Mouse (Mus musculus): ENCODE results near the gene Rnaset2a. TPM values are rescaled to one million over a fixed set of nuclear protein-coding genes. Genes with fewer than 3 reads are reported as not detected.
"Not testable (repeated sequence)": the region's sequence is repeated elsewhere in the genome, so short reads cannot be mapped to it uniquely, and the experiment has no call there.

Rnaset2a gene
- polyA plus RNA-seq, 1 experiment from 2014 or later, result 33.3 TPM

- H3K36me3 ChIP-seq (ENCODE audit: control insufficient read depth, insufficient read depth, low read length); H3K4me1 ChIP-seq (ENCODE audit: control insufficient read depth, insufficient read depth, low read length); H3K9ac ChIP-seq (ENCODE audit: low read length); H3K27ac ChIP-seq (ENCODE audit: low read length); H3K27me3 ChIP-seq (ENCODE audit: control insufficient read depth, insufficient read depth, low read length); ATAC-seq (ENCODE audit: insufficient read depth, low FRiP score); H3K9me3 ChIP-seq (replicated peaks; ENCODE audit: control insufficient read depth, low read length); H3K4me3 ChIP-seq (replicated peaks; ENCODE audit: low read length); H3K4me2 ChIP-seq (ENCODE audit: low read depth, low read length): not testable (repeated sequence)
- WGBS, result no CpG with 5 or more reads among the region's 6 CpGs
These were observed 31.0 kb downstream of the Rnaset2a start for GRCm38 (mm10) chr17:8116928-8117327.

GRCm38 (mm10) chr17:8116378-8116777 is 31.5 kb downstream of the Rnaset2a start:
- WGBS, result 58% methylated on average over 5 of the region's 11 CpGs
- H3K27me3 ChIP-seq (ENCODE audit: control insufficient read depth, insufficient read depth, low read length); H3K4me1 ChIP-seq (ENCODE audit: control insufficient read depth, insufficient read depth, low read length); H3K27ac ChIP-seq (ENCODE audit: low read length); H3K36me3 ChIP-seq (ENCODE audit: control insufficient read depth, insufficient read depth, low read length); H3K4me3 ChIP-seq (replicated peaks; ENCODE audit: low read length); H3K4me2 ChIP-seq (ENCODE audit: low read depth, low read length); ATAC-seq (ENCODE audit: insufficient read depth, low FRiP score); H3K9ac ChIP-seq (ENCODE audit: low read length); H3K9me3 ChIP-seq (replicated peaks; ENCODE audit: control insufficient read depth, low read length): not testable (repeated sequence)

- WGBS, result no CpG with 5 or more reads among the region's 1 CpGs
- not testable (repeated sequence) for H3K27me3 ChIP-seq (ENCODE audit: control insufficient read depth, insufficient read depth, low read length); H3K9ac ChIP-seq (ENCODE audit: low read length); H3K4me1 ChIP-seq (ENCODE audit: control insufficient read depth, insufficient read depth, low read length); H3K4me3 ChIP-seq (replicated peaks; ENCODE audit: low read length); ATAC-seq (ENCODE audit: insufficient read depth, low FRiP score); H3K27ac ChIP-seq (ENCODE audit: low read length); H3K9me3 ChIP-seq (replicated peaks; ENCODE audit: control insufficient read depth, low read length); H3K4me2 ChIP-seq (ENCODE audit: low read depth, low read length); H3K36me3 ChIP-seq (ENCODE audit: control insufficient read depth, insufficient read depth, low read length)
These were observed 35.7 kb downstream of the Rnaset2a start for GRCm38 (mm10) chr17:8112199-8112598.

- H3K36me3 ChIP-seq (ENCODE audit: control insufficient read depth, insufficient read depth, low read length); H3K4me1 ChIP-seq (ENCODE audit: control insufficient read depth, insufficient read depth, low read length); H3K4me3 ChIP-seq (replicated peaks; ENCODE audit: low read length); H3K9me3 ChIP-seq (replicated peaks; ENCODE audit: control insufficient read depth, low read length); ATAC-seq (ENCODE audit: insufficient read depth, low FRiP score); H3K9ac ChIP-seq (ENCODE audit: low read length); H3K4me2 ChIP-seq (ENCODE audit: low read depth, low read length); H3K27ac ChIP-seq (ENCODE audit: low read length); H3K27me3 ChIP-seq (ENCODE audit: control insufficient read depth, insufficient read depth, low read length): not testable (repeated sequence)
- WGBS, result 53% methylated on average over 2 of the region's 6 CpGs
These were observed 46.6 kb downstream of the Rnaset2a start for GRCm38 (mm10) chr17:8101297-8101609.

GRCm38 (mm10) chr17:8100405-8101296 is 47.2 kb downstream of the Rnaset2a start:
- not testable (repeated sequence) for H3K27me3 ChIP-seq (ENCODE audit: control insufficient read depth, insufficient read depth, low read length); H3K4me3 ChIP-seq (replicated peaks; ENCODE audit: low read length); ATAC-seq (ENCODE audit: insufficient read depth, low FRiP score); H3K4me1 ChIP-seq (ENCODE audit: control insufficient read depth, insufficient read depth, low read length); H3K36me3 ChIP-seq (ENCODE audit: control insufficient read depth, insufficient read depth, low read length); H3K4me2 ChIP-seq (ENCODE audit: low read depth, low read length); H3K27ac ChIP-seq (ENCODE audit: low read length); H3K9me3 ChIP-seq (replicated peaks; ENCODE audit: control insufficient read depth, low read length); H3K9ac ChIP-seq (ENCODE audit: low read length)
- WGBS, result 50% methylated on average over 7 of the region's 26 CpGs

- H3K27ac ChIP-seq (ENCODE audit: low read length); H3K36me3 ChIP-seq (ENCODE audit: control insufficient read depth, insufficient read depth, low read length); H3K9ac ChIP-seq (ENCODE audit: low read length); H3K4me3 ChIP-seq (replicated peaks; ENCODE audit: low read length); H3K4me2 ChIP-seq (ENCODE audit: low read depth, low read length); H3K27me3 ChIP-seq (ENCODE audit: control insufficient read depth, insufficient read depth, low read length); ATAC-seq (ENCODE audit: insufficient read depth, low FRiP score); H3K9me3 ChIP-seq (replicated peaks; ENCODE audit: control insufficient read depth, low read length); H3K4me1 ChIP-seq (ENCODE audit: control insufficient read depth, insufficient read depth, low read length): not testable (repeated sequence)
- WGBS, result 56% methylated on average over 3 of the region's 5 CpGs
These were observed 51.7 kb downstream of the Rnaset2a start for GRCm38 (mm10) chr17:8096199-8096598.

- not testable (repeated sequence) for ATAC-seq (ENCODE audit: insufficient read depth, low FRiP score)
- 65% methylated on average over 3 of the region's 5 CpGs for WGBS
These were observed 52.2 kb downstream of the Rnaset2a start for GRCm38 (mm10) chr17:8095653-8096052.

GRCm38 (mm10) chr17:8092537-8093526 is 55.1 kb downstream of the Rnaset2a start:
- not testable (repeated sequence) for H3K4me1 ChIP-seq (ENCODE audit: control insufficient read depth, insufficient read depth, low read length); H3K9ac ChIP-seq (ENCODE audit: low read length); H3K27ac ChIP-seq (ENCODE audit: low read length); H3K27me3 ChIP-seq (ENCODE audit: control insufficient read depth, insufficient read depth, low read length); H3K9me3 ChIP-seq (replicated peaks; ENCODE audit: control insufficient read depth, low read length); H3K36me3 ChIP-seq (ENCODE audit: control insufficient read depth, insufficient read depth, low read length); ATAC-seq (ENCODE audit: insufficient read depth, low FRiP score); H3K4me3 ChIP-seq (replicated peaks; ENCODE audit: low read length); H3K4me2 ChIP-seq (ENCODE audit: low read depth, low read length)
- WGBS, result 65% methylated on average over 4 of the region's 18 CpGs

More at GRCm38 (mm10) chr17:8095653-8096052, 52.2 kb downstream of the Rnaset2a start:
- H3K36me3 ChIP-seq (ENCODE audit: control insufficient read depth, insufficient read depth, low read length); H3K9me3 ChIP-seq (replicated peaks; ENCODE audit: control insufficient read depth, low read length); H3K4me2 ChIP-seq (ENCODE audit: low read depth, low read length); H3K27ac ChIP-seq (ENCODE audit: low read length); H3K4me3 ChIP-seq (replicated peaks; ENCODE audit: low read length); H3K27me3 ChIP-seq (ENCODE audit: control insufficient read depth, insufficient read depth, low read length); H3K9ac ChIP-seq (ENCODE audit: low read length); H3K4me1 ChIP-seq (ENCODE audit: control insufficient read depth, insufficient read depth, low read length): not testable (repeated sequence)

- WGBS, result 87% methylated on average over 14 of the region's 14 CpGs
These were observed 56.6 kb downstream of the Rnaset2a start for GRCm38 (mm10) chr17:8091320-8091719.

More at GRCm38 (mm10) chr17:8091320-8091719, 56.6 kb downstream of the Rnaset2a start:
- not testable (repeated sequence) for H3K4me2 ChIP-seq (ENCODE audit: low read depth, low read length); H3K4me1 ChIP-seq (ENCODE audit: control insufficient read depth, insufficient read depth, low read length); ATAC-seq (ENCODE audit: insufficient read depth, low FRiP score); H3K4me3 ChIP-seq (replicated peaks; ENCODE audit: low read length); H3K9me3 ChIP-seq (replicated peaks; ENCODE audit: control insufficient read depth, low read length); H3K9ac ChIP-seq (ENCODE audit: low read length); H3K27ac ChIP-seq (ENCODE audit: low read length); H3K36me3 ChIP-seq (ENCODE audit: control insufficient read depth, insufficient read depth, low read length); H3K27me3 ChIP-seq (ENCODE audit: control insufficient read depth, insufficient read depth, low read length)
